Mouse (Mus musculus) limb, embryonic 12.5 days (tissue): ENCODE measurements around the gene Tmem132a. TPM values are rescaled to one million over a fixed set of nuclear protein-coding genes. Genes with fewer than 3 reads are reported as not detected.
A peak's percentile ranks its signal among the peaks of the same experiment; 100 is the strongest.

Source experiments
- ATAC-seq: fragments of 200-750 bp; cut with Nextera tagmentation; 2 replicates; pipeline ENCODE4 v1.8.0; 2017; ENCODE audit warnings: low read depth, moderate TSS enrichment; ENCODE audit not compliant: insufficient number of reproducible peaks, insufficient read depth, low FRiP score, low TSS enrichment
- H3K27ac ChIP-seq: fragments of 300-500 bp; sonication (generic); 2 replicates; pipeline ENCODE4 v1.5.1; 2016; ENCODE audit warnings: mild to moderate bottlenecking, moderate library complexity
- H3K27me3 ChIP-seq: fragments of 300-500 bp; sonication (generic); 2 replicates; pipeline ENCODE4 v1.6.1; 2016; ENCODE audit warnings: mild to moderate bottlenecking, moderate library complexity
- H3K36me3 ChIP-seq: fragments of 300-500 bp; sonication (generic); 2 replicates; pipeline ENCODE4 v1.6.1; 2016; ENCODE audit warnings: mild to moderate bottlenecking, moderate library complexity
- H3K4me1 ChIP-seq: fragments of 300-500 bp; sonication (generic); replicated peaks from 2 replicates; pipeline ENCODE4 v1.6.1; 2016
- H3K4me2 ChIP-seq: fragments of 300-500 bp; sonication (generic); 2 replicates; pipeline ENCODE4 v1.6.1; 2016; ENCODE audit warnings: mild to moderate bottlenecking, moderate library complexity
- H3K4me3 ChIP-seq: fragments of 300-500 bp; sonication (generic); replicated peaks from 2 replicates; pipeline ENCODE4 v1.5.1; 2016; ENCODE audit warnings: mild to moderate bottlenecking
- H3K9ac ChIP-seq: fragments of 300-500 bp; sonication (generic); replicated peaks from 2 replicates; pipeline ENCODE4 v1.6.1; 2016; ENCODE audit warnings: mild to moderate bottlenecking, moderate library complexity
- H3K9me3 ChIP-seq: fragments of 300-500 bp; sonication (generic); 2 replicates; pipeline ENCODE4 v1.6.1; 2016; ENCODE audit warnings: mild to moderate bottlenecking, moderate library complexity
- WGBS: fragments of 180-500 bp; shearing (Covaris S2); methylation state at CpG from one replicate; pipeline ENCODE4 v1.1.7; 2016; 5-methylcytosine and 5-hydroxymethylcytosine counted together
- polyA plus RNA-seq: library from polyadenylated mRNA; unstranded; fragments of >200 nt; fragmentation: Nextera tagmentation; extraction: Ambion mirVana; gene quantifications from 2 replicates; pipeline ENCODE4 v1.2.1, GENCODE M21; 2016

The Tmem132a gene
- polyA plus RNA-seq, 1 experiment from 2014 or later = 142 TPM

DNA sequence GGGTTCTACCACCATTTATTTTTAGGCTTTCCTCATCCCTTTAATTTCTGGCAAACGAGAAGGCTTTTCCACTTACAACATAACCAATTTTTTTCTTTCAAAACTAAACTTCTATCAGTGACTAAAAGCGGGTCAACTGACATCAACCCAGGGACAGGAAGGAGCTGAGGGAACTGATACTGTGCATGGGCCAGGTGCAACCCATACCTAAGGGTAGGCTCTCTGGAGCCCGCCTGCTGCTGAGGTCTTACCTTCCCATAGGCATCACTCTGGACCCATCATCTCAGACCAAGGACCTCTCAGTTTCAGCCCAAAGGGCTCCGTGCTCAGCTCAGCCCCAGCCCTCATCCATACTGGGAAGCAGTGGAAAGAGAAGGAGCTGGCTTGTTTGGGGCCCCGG lies 41.4 kb downstream of the Tmem132a start:
- Histone ChIP-seq H3K4me2 (no peak overlapping the region), H3K9ac (no peak overlapping the region), H3K4me3 (no peak overlapping the region), H3K4me1 (no peaks in the 10 kb centered on the region), H3K36me3 (no peaks in the 10 kb centered on the region), H3K27me3 (no peaks in the 10 kb centered on the region), H3K27ac (no peak overlapping the region), H3K9me3 (no peaks in the 10 kb centered on the region)
- no peak for ATAC-seq
- WGBS = 86% methylated on average over 5 of the region's 5 CpGs

DNA sequence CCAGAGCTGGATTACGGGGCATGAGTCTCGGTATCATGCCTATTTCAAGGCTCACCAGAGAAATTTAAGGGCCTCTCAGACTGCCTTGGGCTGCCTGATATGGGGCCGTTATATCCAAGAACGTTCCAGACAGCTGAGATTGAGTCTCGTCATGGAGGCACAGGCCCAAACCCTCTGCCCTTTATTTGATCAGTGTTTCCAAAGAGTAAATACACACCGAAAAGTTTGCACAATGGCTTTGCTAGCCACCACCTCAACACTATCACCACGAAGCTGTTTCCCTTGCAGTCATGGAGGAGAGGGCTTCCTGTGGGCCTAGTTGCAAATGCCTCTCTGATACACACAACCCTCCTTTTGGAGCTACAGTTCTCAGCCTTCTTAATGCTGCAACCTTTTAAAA lies 45.7 kb downstream of the Tmem132a start:
- Histone ChIP-seq H3K9me3 (no peaks in the 10 kb centered on the region), H3K9ac (no peak overlapping the region), H3K4me3 (no peak overlapping the region), H3K4me1 (no peaks in the 10 kb centered on the region), H3K27me3 (no peaks in the 10 kb centered on the region), H3K4me2 (no peak overlapping the region), H3K36me3 (no peaks in the 10 kb centered on the region), H3K27ac (no peak overlapping the region)
- 84% methylated on average over 7 of the region's 7 CpGs for WGBS
- ATAC-seq = no peak

DNA sequence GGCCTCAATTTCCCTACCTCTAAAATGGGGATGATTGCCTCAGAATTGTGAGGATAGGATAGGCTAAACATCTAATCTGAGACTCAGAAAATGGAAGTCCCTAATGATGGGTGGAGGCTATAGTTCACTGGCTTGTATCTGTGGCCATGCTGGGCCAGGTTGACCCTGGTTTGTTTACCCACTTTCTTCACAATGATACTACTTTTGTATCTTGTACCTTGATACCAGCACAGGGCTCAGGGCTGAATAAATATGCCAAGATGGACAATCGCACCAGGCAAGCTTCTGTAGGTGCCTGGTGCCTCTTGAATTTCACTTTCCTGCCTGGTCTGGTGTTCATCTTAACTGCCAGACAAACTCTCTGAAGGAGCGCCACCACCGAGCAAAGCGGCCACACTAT lies 47.2 kb downstream of the Tmem132a start:
- Histone ChIP-seq H3K4me3 (no peak overlapping the region), H3K27ac (no peak overlapping the region)
- 93% methylated on average over 4 of the region's 4 CpGs for WGBS

DNA sequence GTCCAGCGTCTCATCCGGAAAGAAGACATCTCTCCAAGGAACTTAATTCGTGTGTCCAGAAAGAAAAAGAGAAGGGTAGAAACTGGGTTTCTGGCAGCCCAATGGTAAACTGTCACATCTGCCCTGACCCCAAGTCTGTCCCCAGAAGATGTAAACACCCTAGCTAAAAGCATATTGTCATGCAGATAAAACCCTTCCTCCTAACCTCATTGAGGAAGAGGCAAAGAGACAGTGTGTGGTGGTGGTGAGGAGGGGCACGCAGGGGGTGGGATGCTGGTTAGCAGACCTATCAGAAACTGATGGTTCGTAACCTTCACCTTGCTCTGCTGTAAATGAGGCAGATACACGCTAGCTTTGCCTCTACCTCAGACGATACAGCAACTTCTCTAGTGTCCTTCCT lies 48.4 kb downstream of the Tmem132a start:
- no peak for ATAC-seq
- no peak overlapping the region for H3K4me2 ChIP-seq
- no peaks in the 10 kb centered on the region for H3K36me3 ChIP-seq
- 74% methylated on average over 7 of the region's 7 CpGs for WGBS
- H3K9me3 ChIP-seq = no peaks in the 10 kb centered on the region
- H3K4me1 ChIP-seq = peaks cover 6% of the 10 kb centered on the region; the same call in 1 of the 2 replicates
- H3K27me3 ChIP-seq = no peaks in the 10 kb centered on the region
- no peak overlapping the region for H3K9ac ChIP-seq
- no peak overlapping the region for H3K27ac ChIP-seq
- H3K4me3 ChIP-seq = no peak overlapping the region

More for the DNA sequence above, 47.2 kb downstream of the Tmem132a start:
- Histone ChIP-seq H3K4me1 (peaks cover 6% of the 10 kb centered on the region; the same call in 1 of the 2 replicates), H3K27me3 (no peaks in the 10 kb centered on the region), H3K9ac (no peak overlapping the region), H3K9me3 (no peaks in the 10 kb centered on the region), H3K4me2 (no peak overlapping the region), H3K36me3 (no peaks in the 10 kb centered on the region)
- no peak for ATAC-seq

DNA sequence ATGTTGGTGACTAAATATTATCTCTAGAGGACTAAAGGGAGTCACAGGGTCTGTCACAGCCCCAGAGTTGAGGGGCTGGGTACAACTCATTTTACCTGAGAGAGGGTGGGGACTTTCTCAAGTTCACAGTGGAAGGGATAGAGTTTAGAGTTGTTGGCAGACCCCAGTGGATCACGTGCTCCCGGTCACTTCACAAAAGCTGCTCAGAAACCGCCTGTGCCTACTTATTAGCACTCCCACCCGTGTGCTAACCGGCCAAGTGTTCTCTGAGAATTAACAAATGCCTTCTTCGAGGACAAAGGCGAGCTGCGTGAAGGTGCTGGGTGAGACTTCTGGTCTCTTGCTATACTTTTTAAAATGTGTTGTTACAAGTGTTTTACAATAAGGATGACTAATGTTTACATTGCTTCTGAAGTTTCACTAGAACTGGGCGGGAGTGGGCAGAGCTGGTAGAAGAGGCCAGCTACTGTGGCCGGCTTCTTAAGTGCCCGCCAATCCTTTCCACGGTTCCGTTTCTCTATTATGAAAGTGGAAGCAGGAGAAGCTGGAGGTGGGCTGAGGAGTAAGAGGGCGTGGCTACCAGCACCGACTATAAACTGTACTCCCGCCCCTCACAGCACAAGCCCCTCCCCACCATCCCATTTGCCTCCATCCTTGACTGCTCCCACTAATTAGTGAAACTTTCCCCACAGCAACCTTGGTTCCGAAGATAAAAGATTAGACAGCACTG lies 51.4 kb downstream of the Tmem132a start:
- Histone ChIP-seq H3K4me1 (peaks cover 6% of the 10 kb centered on the region; the same call in 1 of the 2 replicates), H3K9ac (no peak overlapping the region), H3K36me3 (no peaks in the 10 kb centered on the region), H3K27ac (no peak overlapping the region), H3K4me3 (0 out of 2 replicates have a peak overlapping the region, but pooled peaks have one; percentile 4), H3K27me3 (no peaks in the 10 kb centered on the region), H3K9me3 (no peaks in the 10 kb centered on the region), H3K4me2 (peak overlapping the region; percentile 39)
- 34% methylated on average over 17 of the region's 17 CpGs for WGBS
- ATAC-seq = no peak

DNA sequence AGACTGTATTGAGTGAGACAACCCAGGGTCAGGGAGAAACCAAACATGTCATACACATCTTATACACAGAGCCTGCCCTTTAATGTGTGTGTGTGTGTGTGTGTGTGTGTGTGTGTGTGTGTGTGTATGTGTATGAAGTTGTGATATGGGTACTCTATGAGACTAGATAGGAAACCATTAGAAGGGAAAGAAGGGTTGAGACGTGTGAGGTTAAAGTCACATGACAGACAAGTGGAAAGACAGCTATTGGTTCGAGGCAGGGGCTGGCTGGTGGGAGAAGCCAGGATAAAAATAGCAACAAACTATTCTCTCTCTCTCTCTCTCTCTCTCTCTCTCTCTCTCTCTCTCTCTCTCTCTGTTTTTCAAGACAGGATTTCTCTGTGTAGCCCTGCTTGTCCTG lies 53.3 kb downstream of the Tmem132a start:
- H3K27ac ChIP-seq = no peak overlapping the region
- H3K36me3 ChIP-seq = no peaks in the 10 kb centered on the region
- H3K4me3 ChIP-seq = no peak overlapping the region
- peaks cover 6% of the 10 kb centered on the region; the same call in 1 of the 2 replicates for H3K4me1 ChIP-seq
- 67% methylated on average over 2 of the region's 2 CpGs for WGBS
- H3K9me3 ChIP-seq = no peaks in the 10 kb centered on the region
- no peaks in the 10 kb centered on the region for H3K27me3 ChIP-seq
- no peak overlapping the region for H3K9ac ChIP-seq
- no peak overlapping the region for H3K4me2 ChIP-seq
- no peak for ATAC-seq

DNA sequence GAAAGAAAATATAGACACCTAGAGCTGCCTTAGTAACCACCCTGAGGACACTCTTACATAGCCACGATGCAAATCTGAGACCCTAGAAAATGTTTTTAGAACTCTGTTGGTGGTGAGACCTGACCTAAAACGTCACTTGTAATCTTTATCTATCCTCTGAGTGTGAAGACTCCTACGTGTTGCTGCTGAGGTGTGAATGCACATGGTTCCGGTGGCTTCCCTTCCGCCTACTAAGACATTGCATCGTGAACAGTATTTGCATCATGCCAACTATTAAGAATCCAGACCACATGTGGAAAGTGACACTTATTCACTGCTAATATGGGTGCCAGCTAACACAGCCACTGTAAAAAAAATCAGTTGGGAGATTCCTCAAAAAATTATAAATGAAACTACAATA lies 53.9 kb downstream of the Tmem132a start:
- no peaks in the 10 kb centered on the region for H3K27me3 ChIP-seq
- no peak overlapping the region for H3K9ac ChIP-seq
- H3K4me1 ChIP-seq = peaks cover 6% of the 10 kb centered on the region; the same call in 1 of the 2 replicates
- no peak overlapping the region for H3K27ac ChIP-seq
- no peaks in the 10 kb centered on the region for H3K9me3 ChIP-seq
- 83% methylated on average over 6 of the region's 6 CpGs for WGBS
- no peak overlapping the region for H3K4me3 ChIP-seq
- ATAC-seq = no peak
- H3K36me3 ChIP-seq = no peaks in the 10 kb centered on the region
- H3K4me2 ChIP-seq = no peak overlapping the region

DNA sequence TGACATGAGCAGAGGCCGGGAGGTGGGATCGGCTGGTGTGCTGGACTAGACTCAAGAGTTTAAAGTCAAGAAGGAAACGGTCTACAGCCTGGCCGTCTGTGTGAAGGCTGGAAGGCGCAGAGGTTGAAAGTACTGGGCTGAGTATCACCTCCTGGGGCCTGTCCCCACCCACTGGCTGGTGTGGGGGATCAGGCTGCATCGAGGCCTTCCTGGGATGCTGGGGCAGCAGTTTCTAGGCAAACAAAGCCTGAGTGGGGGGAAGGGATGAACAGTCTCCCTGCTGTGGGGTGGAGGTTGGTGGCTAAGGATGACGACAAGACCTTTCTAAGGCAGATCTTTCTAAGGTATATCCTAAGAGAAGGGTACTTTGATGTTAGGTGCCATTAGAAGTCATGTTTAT lies 55.8 kb downstream of the Tmem132a start:
- H3K4me2 ChIP-seq = no peak overlapping the region
- H3K27me3 ChIP-seq = no peaks in the 10 kb centered on the region
- H3K4me1 ChIP-seq = peaks cover 6% of the 10 kb centered on the region; the same call in 1 of the 2 replicates
- no peaks in the 10 kb centered on the region for H3K9me3 ChIP-seq
- no peak overlapping the region for H3K27ac ChIP-seq
- WGBS = 67% methylated on average over 7 of the region's 7 CpGs
- H3K4me3 ChIP-seq = no peak overlapping the region
- no peak for ATAC-seq
- no peaks in the 10 kb centered on the region for H3K36me3 ChIP-seq
- no peak overlapping the region for H3K9ac ChIP-seq

DNA sequence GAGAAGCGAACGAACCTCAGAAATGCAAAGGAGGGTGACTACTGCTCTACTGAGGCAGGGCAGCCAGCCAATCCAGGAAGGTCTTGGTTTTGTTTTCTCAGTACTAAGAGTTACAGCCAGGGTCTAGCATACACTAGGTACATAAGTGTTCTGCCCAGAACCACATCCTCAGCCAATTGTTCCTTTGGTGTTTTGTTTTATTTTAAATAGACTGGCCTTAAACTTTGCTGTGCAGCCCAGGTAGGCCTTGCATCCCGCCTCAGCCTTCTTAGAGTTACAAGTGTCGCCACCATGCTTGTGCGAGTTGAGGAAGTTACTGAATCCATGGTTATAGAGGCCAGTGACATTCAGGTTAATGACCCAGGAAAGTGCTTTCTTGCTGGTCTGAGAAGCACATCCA lies 56.7 kb downstream of the Tmem132a start:
- Histone ChIP-seq H3K4me1 (no peaks in the 10 kb centered on the region), H3K4me2 (no peak overlapping the region), H3K9ac (no peak overlapping the region), H3K27ac (no peak overlapping the region), H3K9me3 (no peaks in the 10 kb centered on the region), H3K27me3 (no peaks in the 10 kb centered on the region), H3K36me3 (no peaks in the 10 kb centered on the region), H3K4me3 (no peak overlapping the region)
- no peak for ATAC-seq
- 93% methylated on average over 5 of the region's 5 CpGs for whole genome bisulfite sequencing

DNA sequence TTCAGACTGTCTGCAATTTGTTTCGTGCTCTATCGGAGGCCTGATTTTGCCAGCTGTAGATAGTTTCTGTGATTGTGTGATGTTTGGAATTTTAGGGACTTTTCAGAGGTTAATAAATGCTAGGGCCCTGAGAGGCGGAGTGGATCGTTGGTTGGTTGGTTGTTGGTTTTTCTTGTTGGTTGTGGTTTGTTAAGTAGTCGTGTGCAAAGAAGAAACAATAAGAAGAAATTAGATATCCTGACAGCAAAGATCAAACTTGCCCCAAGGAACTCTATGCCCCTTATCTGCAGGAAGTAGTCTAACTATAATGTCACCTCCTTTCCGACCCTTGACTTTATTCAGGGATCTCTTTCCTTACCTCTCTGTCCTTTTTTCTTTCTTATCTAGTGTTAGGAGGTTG lies 58.3 kb downstream of the Tmem132a start:
- no peaks in the 10 kb centered on the region for H3K9me3 ChIP-seq
- no peak overlapping the region for H3K27ac ChIP-seq
- no peaks in the 10 kb centered on the region for H3K4me1 ChIP-seq
- no peak overlapping the region for H3K9ac ChIP-seq
- no peak overlapping the region for H3K4me2 ChIP-seq
- no peak for ATAC-seq
- no peak overlapping the region for H3K4me3 ChIP-seq
- 88% methylated on average over 6 of the region's 6 CpGs for WGBS
- H3K27me3 ChIP-seq = no peaks in the 10 kb centered on the region
- no peaks in the 10 kb centered on the region for H3K36me3 ChIP-seq

DNA sequence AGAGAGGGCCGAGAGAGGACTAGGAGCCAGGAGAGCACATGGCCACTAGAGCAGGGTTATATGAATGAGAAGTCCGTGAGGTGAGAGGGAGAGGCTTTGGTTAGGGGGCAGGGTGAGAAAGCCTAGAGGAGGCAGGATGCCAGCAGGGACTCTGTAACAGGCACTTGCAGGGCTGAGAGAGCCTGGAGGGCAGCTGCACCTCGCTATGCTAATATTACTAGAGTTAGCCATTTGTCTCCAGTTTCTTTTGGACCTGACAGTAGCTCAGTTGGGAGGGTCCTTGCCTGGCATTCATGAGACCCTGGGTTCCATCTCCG lies 59.6 kb downstream of the Tmem132a start:
- Histone ChIP-seq H3K27ac (no peak overlapping the region), H3K4me1 (no peaks in the 10 kb centered on the region), H3K4me2 (no peak overlapping the region), H3K4me3 (no peak overlapping the region), H3K36me3 (no peaks in the 10 kb centered on the region), H3K9ac (no peak overlapping the region), H3K9me3 (no peaks in the 10 kb centered on the region), H3K27me3 (no peaks in the 10 kb centered on the region)
- WGBS = 53% methylated on average over 4 of the region's 4 CpGs
- no peak for ATAC-seq
